Mouse (Mus musculus): ENCODE measurements around the gene Gm49369. TPM values are rescaled to one million over a fixed set of nuclear protein-coding genes. Genes with fewer than 3 reads are reported as not detected.
"Not testable (repeated sequence)": the region's sequence is repeated elsewhere in the genome, so short reads cannot be mapped to it uniquely, and the experiment has no call there.

Gene Gm49369
- polyA plus RNA-seq, 1 experiment, result 2.2 TPM

DNA sequence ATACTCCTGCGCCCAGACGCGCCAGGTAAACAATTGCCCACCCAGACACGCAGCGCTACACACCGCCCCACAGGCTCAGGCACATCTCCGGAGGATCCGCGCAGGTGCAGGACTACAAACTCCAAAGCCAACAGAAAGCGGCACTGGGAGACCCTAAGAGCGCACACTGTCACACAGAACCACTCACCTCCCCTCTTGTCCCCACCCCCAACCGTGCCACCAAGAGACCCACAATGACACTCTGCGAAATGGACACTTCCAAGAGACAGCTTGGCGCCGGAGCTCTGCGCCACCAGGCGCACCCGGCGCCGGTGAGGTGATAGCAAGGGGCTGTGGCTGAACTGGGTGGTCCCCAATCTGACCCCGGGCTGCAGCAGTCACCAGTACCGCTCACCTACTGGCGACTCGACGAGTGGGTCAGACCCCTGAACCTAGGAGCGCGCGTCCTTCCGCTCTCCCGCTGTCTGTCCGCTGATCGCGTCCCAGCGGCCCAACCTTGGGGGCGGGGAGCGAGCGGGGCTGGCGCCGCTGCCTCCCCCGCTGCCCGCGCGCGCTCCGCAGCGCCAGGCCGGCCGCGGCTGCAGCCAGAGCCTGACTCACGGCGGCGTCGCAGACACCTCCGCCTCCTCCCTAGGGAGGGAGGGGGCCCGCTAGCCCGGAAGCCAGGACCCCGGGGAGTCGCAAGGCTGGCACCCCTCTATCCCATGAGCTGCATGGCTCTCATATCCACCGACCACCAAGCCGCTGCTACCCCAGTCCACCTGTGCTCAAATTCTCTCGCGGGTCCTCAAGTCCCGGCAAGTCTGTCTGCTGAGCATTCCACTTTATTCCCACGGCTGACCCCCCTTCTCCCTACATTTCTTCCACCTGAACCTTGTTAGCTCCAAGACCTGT is 10.5 kb downstream of the Gm49369 start:
- DNase-seq (ENCODE audit: low spot score), result peak; percentile 53

DNA sequence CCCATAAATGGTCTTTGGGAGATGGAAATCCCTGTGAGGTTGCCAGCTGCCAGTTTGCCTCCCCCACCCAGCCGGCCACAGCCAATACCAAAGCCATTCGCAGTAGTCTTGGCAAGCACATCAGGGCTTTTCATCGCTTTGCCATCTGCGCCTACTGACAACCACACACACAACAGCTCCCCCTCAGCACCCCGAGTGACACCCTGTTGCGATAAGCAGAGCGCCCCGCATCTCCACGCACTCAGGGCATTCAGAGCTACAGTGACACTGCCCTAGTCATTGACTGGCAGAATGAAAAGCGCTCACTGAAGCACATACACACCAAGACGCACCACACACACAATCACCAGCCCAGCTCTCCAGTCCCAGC is 11.1 kb downstream of the Gm49369 start:
- no peak for DNase-seq (ENCODE audit: low spot score)

DNA sequence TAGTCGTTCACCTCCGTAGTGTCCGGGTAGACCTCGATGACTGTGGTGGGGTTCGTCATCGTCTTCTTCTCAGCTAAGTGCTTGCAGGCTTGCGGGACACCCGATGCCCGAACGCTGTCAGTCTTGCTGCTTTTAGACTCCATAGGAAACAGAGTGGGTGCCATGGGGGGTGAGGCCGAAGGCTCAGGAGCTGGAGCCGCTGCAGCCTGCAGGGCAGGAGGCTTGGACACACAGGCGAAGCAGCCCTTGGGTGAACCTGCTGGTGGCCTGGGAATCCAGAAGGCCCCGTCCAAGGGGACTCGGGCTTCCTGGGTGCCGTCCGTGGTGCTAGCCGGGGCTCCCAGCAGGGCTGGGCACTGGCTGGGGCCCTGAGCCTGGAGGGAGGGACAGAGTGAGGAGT is 11.5 kb downstream of the Gm49369 start:
- no peak for DNase-seq (ENCODE audit: low spot score)

DNA sequence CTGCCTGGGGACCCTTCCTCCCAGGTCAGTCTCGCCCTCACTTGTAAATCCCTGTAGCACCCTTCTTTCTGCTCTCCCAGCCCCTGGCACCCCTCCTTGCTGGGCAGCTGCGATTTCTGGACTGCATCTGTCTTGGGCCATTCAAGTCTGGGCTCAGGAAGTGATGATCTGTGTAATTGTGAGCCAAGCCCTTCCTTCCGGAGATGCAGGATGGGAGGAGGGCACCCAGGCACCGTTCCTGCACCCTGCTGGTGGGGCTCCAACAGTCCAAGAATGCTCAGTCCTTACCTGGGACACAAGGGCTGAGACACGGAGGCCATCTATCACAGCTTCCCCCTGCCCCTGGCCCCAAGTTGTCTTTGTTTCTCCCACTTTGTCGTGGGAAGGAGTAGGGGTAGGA is 12.6 kb downstream of the Gm49369 start:
- no peak for DNase-seq (ENCODE audit: low spot score)

DNA sequence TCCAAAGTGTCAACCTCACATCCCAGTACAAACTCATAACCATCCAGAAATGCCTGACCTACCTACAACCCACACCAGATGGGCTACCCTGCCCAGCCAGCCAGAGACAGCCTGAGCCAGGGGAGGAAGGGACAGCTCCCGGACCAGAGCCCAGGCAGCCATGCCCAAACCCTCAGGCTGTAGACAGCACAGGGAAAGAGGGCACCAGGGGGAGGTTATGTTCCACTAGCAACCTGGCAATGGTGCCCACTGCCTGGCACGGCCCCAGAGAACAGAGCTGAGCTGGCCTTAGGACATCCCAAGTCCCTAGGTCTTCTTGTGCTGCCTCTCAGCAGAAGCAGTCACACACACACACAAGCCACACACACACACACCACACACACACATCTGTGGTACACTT is 13.6 kb downstream of the Gm49369 start:
- no peak for DNase-seq (ENCODE audit: low spot score)

DNA sequence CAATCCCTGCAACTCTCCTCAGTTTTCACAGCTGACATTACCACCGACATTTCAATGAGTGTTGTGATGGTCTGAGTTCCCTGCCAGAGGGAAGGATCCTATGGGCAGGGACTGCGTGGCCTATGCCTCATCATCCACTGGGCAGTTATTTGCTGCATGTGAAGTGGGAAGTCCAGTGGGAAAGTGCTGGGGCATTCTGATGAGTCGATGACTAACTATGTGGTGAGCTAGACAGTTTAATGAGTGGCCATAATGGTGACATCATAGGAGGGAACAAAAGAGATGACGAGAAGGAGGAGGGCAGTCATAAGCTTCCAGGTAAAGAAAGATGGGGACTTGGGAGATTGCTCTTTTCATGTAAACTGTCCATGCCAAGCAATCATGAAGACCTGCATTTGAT is 19.4 kb downstream of the Gm49369 start:
- DNase-seq (ENCODE audit: low spot score), result no peak

DNA sequence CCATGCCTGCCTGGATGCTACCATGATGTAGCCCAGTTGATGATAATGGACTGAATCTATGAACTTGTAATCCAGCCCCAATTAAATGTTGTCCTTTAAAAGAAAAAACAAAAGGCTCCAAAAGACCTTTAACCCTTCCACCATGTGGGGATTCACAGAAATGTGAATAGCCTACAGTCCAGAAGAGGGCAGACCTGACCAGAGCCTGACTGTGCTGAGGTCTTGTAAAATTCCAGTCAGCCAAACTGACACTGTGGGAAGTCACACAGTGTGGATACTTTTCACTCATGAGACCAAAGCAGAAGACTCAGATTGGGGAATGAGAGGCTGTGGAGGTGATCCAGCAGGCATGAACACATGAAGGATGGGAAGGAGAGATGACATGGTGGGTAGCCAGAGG is 21.7 kb downstream of the Gm49369 start:
- no peak for DNase-seq (ENCODE audit: low spot score)

DNA sequence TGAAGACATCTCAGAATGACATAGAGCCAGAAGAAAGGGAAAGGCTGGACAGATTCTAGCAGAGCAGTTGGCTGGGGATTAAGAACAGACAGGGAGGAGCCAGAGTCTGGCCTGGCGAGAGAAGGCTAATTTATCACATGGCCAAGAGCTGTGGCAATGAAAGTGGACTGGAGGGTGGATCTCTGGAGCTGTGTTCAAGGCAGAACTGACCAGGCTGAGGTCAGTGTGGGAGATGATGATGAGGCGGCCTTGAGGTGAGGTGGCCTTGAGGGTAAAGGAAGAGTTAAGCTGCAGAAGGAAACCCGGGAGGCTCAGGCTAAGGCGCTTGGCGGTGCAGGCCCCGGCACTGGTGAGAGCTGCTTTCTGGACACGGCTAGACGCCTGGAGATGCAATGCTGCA is 23.3 kb downstream of the Gm49369 start:
- DNase-seq (ENCODE audit: low spot score), result no peak

DNA sequence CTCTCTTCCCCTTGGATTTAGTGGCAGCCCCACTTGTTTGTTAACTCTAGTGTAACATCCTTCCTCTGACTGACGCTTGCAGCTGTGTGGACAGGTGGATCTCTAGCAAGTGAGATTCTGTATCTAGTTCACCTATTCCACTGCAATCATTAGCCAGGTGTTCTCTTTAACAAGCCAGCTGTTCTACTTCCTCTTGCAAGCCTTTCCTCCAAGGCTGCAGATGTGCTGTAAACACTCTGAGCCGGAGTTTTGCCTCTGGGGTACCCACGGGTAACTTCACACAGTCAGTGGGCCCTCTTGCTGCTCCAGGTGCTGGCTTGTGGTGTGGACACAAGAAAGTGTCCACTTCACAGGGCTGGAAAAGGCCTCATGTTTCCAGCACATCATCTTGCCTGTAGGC is 24.9 kb downstream of the Gm49369 start:
- DNase-seq (ENCODE audit: low spot score), result no peak

DNA sequence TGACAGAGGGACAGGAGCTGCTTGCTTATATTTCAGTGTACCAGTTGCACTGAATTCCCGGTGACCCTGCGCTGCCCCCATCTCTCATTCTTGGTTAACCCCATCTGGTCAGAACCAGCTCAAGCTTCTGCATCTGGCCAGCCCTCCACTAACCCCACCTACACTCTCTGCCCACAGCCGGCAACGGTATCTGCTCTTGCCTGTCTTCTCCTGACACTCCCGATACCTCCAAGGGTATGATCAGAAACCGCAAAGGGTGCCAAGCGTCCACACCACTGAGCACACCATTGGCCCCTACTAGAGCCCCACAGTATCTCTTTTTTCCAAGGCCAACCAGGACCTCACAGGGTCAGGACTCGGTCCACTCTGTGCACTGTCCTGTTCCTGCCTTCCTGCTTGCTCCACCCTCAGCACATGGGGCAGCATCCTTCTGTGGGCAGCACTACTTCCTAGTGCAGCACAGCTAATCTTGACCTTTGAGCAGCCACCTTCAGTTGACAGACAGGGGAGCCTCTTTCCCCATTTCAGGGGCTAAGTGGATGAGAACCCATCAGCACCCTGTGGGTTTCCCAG is 27.7 kb downstream of the Gm49369 start:
- no peak for DNase-seq (ENCODE audit: low spot score)

DNA sequence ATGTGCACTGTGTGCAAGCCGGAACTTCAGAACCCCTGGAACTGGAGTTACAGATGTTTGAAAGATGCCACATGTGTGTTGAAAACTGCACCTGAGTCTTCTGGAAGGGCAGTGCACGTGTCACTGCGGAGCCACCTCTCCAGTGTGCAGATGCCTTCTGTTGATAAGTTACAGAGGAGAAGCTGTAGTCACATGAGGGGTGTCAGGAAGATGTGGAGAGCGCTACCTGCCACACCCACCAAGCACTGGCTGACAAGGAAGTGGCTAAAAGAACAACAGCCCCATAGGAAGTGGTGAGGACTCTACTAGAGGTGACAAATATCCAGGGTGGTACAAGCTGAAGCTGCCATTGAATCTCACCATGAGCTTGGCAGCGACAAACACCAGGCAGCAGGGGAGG is 28.6 kb downstream of the Gm49369 start:
- DNase-seq (ENCODE audit: low spot score), result no peak

DNA sequence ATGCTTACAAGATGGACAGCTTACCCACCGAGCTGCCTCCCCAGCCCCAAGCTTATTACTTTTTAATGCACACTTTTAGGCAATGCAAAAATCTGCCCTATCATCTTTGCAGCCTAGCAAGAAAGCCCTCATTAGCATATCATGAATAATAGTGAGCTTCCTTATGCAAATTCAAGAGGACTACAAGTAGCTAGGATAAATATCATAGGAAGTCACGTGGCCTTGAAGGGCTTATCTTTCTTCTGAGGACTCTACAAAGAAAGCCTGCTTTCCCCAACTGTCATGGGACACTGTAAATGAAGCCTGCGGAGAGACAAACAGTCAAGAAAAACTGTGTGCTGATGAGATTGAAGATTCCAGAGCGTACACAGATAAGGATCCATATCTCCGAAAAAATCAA is 30.9 kb downstream of the Gm49369 start:
- no peak for DNase-seq (ENCODE audit: low spot score)

DNA sequence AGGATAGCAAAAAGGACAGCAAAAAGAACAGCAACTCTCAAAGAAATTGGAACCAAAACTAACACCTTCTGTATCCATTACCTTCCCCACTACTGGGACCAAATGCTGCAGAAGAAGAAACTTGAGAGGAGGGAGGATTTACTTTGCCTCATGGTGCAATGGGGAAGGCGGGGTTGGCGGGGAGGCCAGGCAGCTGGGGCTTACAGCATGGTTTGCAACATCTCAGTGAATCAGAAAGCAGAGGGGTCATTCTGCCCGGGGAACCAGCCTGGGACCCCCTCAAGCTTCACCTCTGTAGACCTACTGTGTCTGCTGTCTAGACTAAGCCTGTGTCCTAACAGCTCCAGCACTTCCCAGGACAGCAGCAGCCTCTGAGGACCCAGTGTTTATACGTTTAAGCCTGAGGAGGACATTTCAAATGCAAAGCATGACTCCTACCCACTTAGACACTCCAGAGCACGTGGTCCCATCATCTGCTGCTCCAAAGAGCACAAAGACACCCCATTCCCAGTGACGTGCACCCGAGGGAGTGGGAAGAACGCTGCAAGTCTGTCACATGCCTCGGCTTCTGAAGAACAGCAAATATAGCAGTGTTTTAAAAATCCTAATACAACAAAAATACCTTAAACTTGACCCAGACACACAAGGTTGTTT is 33.0 kb downstream of the Gm49369 start:
- no peak for DNase-seq (ENCODE audit: low spot score)

DNA sequence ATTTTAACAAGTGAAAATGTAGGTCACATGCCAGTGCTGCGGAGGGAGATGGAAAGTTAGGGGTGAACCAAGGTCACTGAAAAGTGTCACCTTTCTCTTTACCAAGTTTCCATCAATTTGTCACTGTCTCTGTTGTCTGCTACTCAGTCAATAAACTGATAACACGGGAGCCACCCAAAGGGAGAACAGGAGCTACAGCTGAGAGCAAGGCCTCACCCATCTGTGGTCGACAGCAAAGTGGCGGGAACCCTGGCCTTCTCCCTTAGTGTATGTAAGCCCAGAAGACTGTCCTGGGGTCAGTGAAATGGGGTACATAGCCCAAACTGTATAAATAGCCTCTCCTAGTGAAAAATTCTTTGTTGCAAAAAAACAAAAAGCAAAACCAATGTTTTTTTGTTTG is 34.9 kb downstream of the Gm49369 start:
- DNase-seq (ENCODE audit: low spot score), result no peak

DNA sequence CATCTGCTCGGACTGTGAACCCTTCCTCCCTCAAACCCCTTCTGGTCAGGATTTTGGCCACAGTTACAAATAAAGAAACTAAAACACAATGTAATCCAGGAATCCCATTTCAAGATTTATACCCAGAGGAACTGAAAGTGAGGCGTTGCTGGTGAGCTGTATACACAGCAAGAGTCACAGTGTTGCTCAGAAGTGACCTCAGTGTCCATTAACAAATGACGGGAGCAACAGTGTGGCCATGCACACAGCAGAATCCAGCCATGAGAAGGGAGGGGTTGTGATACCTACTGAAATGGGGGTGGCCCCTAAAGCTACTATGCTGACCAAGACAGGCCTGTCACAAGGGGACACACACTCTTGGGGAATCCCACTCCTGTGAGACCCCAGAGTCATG is 40.2 kb downstream of the Gm49369 start:
- no peak for DNase-seq (ENCODE audit: low spot score)

DNA sequence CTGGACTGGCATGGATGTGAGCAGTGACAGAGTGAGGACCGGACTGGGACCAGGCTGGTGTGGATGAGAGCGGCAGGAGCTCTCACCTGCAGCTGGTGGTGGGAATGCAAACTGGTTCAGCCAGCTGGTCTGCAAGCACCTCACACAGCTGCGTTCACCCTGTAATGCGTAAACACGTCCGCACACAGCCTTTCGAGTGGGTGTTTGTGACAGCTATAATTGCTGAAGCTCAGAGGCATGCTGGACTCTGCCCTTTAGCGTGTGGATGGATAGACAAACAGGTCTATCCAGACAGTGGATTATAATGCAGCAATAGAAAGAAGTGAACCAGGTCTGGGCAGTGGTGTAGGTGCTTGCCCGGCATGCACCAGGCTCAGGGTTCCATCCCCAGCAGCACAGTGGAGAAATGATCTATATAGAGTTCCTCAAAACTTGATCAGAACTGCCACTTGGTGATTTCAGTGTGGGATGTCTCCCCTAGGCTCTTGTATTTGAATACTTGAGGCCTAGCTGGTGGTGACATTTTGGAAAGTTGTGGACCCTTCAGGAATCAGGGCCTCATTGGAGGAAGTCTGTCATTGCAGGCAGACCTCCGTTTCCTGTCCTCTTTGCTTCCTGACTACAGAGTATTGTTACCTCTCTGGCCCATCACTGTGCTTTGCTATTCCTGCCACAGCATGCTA is 40.8 kb downstream of the Gm49369 start:
- DNase-seq (ENCODE audit: low spot score), result no peak

DNA sequence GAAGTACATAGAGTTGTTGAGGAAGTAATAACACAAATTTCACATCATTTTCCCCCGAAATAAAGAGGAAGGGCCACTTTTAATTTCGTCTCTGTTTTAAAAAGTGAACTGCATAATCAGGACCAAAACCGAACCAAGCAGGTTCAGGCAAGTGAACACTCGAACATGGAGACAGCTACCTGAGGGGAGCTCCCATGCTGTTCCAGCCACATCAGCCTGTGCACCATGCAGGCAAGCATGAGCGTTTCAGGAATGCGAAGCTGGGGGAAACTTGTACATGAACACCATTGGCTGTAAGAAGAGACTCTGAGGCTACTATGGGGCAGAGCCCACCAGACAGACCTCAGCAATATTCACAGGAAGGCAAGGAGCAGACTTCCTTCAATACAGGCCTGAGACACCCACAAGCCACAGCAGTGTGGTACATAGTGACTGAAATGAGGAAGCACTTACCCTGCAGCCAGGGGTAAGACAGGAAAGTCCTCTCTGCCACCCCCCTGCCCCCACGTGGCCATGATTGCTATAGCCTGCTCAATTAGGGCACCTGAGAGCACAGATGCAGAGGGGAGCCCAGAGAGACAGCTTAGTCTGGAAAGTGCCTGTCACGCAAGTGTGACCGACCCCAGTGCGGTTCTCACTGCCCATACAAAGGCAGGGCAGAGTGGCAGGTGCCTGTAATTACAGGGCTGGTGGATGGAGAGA is 42.0 kb downstream of the Gm49369 start:
- DNase-seq (ENCODE audit: low spot score), result no peak

DNA sequence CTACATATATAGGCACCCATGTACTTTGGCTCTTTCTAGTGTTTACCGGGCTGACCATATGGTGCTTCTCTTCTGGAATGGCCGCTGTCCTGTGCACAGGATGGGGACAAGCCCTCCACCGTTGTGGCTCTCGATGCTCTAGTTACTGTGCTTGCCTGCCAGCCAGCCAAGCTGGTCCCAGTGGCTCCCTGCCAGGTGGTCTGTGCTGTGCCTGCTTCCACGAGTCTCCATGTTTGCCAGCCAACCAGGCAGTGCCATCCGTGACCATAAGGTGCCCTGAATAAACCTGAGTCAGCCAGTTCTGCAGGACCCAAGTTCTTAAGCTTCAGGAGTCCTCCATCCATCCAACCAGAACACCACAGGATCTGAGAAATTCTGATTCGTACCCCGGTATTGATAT is 47.3 kb downstream of the Gm49369 start:
- no peak for DNase-seq (ENCODE audit: low spot score)

DNA sequence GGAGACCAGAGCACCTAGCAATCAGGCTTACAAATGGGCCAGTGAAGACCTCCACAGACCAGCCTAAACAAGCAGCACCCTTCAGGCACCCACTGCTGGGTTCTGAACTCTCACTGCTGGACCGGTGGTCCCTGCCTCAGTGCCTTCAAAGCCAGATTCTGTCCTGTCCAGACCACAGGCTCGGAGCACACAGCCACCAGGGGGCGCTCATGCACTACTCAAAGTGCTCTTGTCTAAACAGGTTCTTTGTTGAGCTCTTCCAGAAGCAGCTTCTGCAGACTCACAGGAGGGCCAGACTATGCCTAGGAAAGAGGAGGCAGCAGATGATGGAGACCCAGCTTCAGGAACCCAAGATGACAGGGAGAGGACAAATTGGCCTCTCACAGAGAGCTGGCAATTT is 48.2 kb downstream of the Gm49369 start:
- peak; percentile 86 for DNase-seq (ENCODE audit: low spot score)

DNA sequence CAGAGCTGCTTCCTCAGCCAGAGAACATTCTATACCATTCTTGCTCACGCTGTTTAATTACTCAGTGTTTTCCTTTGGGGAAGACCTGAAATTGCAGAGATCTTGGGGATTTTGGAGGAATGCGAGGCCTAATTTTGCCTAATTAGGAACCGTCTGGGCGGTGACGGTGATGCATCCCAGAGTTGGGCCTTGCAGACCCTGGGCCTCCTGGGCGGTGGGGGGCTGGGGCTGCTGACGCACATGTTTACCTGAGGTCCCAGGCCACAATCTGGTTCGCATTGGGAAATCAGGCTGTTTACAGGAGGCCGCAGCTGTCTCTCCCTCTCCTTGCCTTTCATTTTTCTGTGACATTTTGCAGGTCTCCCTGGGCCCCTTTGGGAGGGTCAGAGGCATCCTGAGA is 49.7 kb downstream of the Gm49369 start:
- not testable (repeated sequence) for DNase-seq (ENCODE audit: low spot score)

DNA sequence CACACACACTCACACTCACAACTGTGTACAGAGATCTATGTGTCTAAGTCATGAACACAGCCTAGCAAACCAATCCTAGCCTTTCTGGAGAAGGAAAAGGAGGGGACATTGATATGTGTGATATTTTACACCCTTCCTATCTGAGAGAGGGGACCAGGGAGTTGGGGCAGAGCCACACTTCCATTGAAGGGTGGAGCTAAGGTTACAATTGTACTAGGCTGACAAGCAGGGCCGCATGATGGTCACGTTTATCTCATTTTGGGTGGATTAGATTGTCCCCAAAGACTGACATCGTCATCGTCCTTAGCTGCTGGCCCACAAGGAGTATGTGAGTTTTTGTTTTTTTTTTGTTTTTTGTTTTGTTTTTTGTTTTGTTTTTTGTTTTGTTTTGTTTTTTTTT is 51.2 kb downstream of the Gm49369 start:
- no peak for DNase-seq (ENCODE audit: low spot score)

DNA sequence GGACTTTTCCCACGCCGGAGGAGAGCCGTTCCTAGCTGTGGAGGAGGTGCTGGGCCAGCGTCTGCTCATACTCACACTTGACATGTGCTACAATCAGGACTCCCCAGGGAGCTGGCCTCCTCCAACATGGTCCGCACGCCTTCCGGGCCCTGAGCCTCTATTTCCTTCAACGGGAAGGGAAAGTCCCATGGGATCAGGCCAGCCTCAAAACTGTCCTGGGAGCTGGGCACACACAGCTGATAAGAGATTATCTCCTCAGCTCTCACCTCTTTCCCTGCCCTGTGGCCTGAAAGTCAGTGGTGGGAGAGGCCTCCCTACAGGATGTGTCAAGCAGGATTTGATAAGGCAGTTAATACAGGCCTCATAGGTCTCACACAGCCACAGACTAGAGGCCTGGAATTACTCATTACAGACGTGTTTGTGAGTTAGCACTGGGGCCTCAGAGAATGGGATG is 52.2 kb downstream of the Gm49369 start:
- DNase-seq (ENCODE audit: low spot score), result no peak

Data from urinary bladder, adult 2 months (tissue).